8 mouse cellular contexts compared by ENCODE assay signal in the genomic region with DNA sequence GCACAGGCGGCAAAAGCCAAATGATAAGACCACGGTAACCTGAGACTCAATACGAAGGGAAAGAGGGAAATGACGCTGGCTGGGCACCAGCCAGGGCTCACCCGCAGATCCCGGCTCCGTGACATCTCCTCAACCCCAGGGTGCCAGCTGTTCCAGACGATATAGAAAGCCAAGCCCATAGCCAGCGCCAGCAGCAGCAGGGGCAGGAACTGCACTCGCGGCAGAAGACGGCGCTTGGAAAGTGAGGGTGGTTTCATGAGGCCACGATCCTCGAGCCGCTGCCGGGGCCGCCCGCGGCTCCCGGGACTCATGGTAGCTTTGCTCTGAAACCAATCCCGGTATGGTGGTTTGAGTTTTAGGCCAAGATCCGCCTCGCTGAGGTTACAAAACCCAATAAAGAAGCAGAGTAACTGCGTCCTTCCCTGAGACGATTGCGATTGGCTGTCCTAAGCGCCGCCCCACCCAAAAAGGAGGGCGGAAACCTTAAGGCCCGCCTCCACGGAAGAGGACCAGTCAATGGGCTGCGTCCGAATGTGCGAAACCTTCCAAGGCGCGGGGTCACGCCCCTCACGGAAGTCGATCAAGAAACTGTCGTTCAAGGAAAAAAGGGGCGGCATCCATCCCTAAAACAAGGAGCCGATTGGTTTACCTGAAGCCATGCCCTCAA. TPM values are rescaled to one million over a fixed set of nuclear protein-coding genes. Genes with fewer than 3 reads are reported as not detected.
A peak's percentile ranks its signal among the peaks of the same experiment; 100 is the strongest.
DNase-seq lines count a peak whose midpoint lies in the region; ATAC-seq and TF ChIP-seq lines count a peak whose summit lies in the region.

A gene (minus strand): TSS at position 417 of the 667 bp plus-strand sequence.

- WGBS in hindbrain, embryonic 10.5 days = under 1% methylated on average over 43 of the region's 43 CpGs
- under 1% methylated on average over 43 of the region's 43 CpGs for WGBS in lung, postnatal 0 days

- peak within 1 kb of the TSS; percentile 62 for H3K4me2 ChIP-seq in lung, postnatal 0 days (replicated peaks; ENCODE audit: low read depth, low read length)

- H3K9me3 ChIP-seq in hindbrain, embryonic 10.5 days = no peaks in the 10 kb centered on the region
- no peaks in the 10 kb centered on the region for H3K9me3 ChIP-seq in lung, postnatal 0 days (ENCODE audit: low read length)

- H3K27me3 ChIP-seq in hindbrain, embryonic 10.5 days (ENCODE audit: insufficient read depth, poor library complexity, severe bottlenecking) = no peaks in the 10 kb centered on the region
- no peaks in the 10 kb centered on the region for H3K27me3 ChIP-seq in lung, postnatal 0 days (replicated peaks; ENCODE audit: insufficient read depth, low read length)

- TF ChIP-seq CTCF in lung, postnatal 0 days (IDR thresholded peaks at IDR 0.05) = no peak; the same call in 1 of the 2 replicates

- DNase-seq in MN1 (ENCODE audit: low spot score) = peak; percentile 98
- peak; percentile 98 for DNase-seq in cerebellum, adult 9-10 months
- DNase-seq in hindbrain, embryonic 10.5 days (ENCODE audit: low spot score) = peak; percentile 98
- peak; percentile 99 for DNase-seq in layer of hippocampus, adult 9-11 months
- peak; percentile 100 for DNase-seq in lung, postnatal 0 days (ENCODE audit: low spot score)
- DNase-seq in ovary, postnatal 14 days (ENCODE audit: low spot score) = peak; percentile 89
- DNase-seq in thymus, postnatal 14 days = peak; percentile 98

- H3K27ac ChIP-seq in hindbrain, embryonic 10.5 days = peak within 1 kb of the TSS; percentile 89
- H3K27ac ChIP-seq in lung, postnatal 0 days (ENCODE audit: low read length) = peak within 1 kb of the TSS; percentile 79

- peaks cover 52% of the 10 kb centered on the region for H3K36me3 ChIP-seq in hindbrain, embryonic 10.5 days
- 0 out of 2 replicates have a peak, but pooled peaks cover 13% of the 10 kb centered on the region for H3K36me3 ChIP-seq in lung, postnatal 0 days (ENCODE audit: insufficient read depth, low read length)

- H3K4me1 ChIP-seq in hindbrain, embryonic 10.5 days (replicated peaks) = peaks cover 33% of the 10 kb centered on the region
- H3K4me1 ChIP-seq in lung, postnatal 0 days (ENCODE audit: insufficient read depth, low read depth, low read length) = peaks cover 8% of the 10 kb centered on the region

- ATAC-seq in frontal cortex, adult (ENCODE audit: low TSS enrichment) = peak; percentile 89
- ATAC-seq in lung, postnatal 0 days = peak; percentile 98

- 0 out of 2 replicates have a peak, but pooled peaks have one; percentile 8 for TF ChIP-seq EP300 in lung, postnatal 0 days (IDR thresholded peaks at IDR 0.05)

- peak within 1 kb of the TSS; percentile 35 for H3K9ac ChIP-seq in lung, postnatal 0 days (replicated peaks; ENCODE audit: low read depth)

- peak within 1 kb of the TSS; percentile 78 for H3K4me3 ChIP-seq in hindbrain, embryonic 10.5 days
- H3K4me3 ChIP-seq in lung, postnatal 0 days (ENCODE audit: low read depth, low read length) = peak within 1 kb of the TSS; percentile 46

RNA-seq across cellular contexts. Expression of the gene that starts here (rescaled TPM):
- 16.7 and 22.1 TPM in 2 replicates for polyA plus RNA-seq in hindbrain, embryonic 10.5 days (2016; fragmentation: Nextera tagmentation; extraction: Ambion mirVana)
- polyA plus RNA-seq in lung, postnatal 0 days (2015; fragmentation: Nextera tagmentation; extraction: Ambion mirVana) = 14.1 and 14.5 TPM in 2 replicates

Comparison
In these comparisons a context has a peak if more than half of its experiments do, and no peak if none do; other contexts are left out.
1. Peak in every context shown above with its lines: DNase-seq, ATAC-seq, H3K4me3 ChIP-seq and H3K27ac ChIP-seq.